8 mouse cellular contexts compared by ENCODE assay signal in genomic region chr5:33651541-33651920, GRCm38 (mm10). TPM values are rescaled to one million over a fixed set of nuclear protein-coding genes. Genes with fewer than 3 reads are reported as not detected.
DNase-seq lines count a peak whose midpoint lies in the region; ATAC-seq and TF ChIP-seq lines count a peak whose summit lies in the region.

No protein-coding gene starts in this region.

- peak; percentile 48 for DNase-seq in adrenal gland, postnatal 14 days
- no peak for DNase-seq in adrenal gland, adult 18-20 months (ENCODE audit: low spot score in 2 of 2)
- DNase-seq in neural tube, embryonic 11.5 days (ENCODE audit: low spot score) = peak; percentile 11
- no peak for DNase-seq in neural tube, embryonic 10.5 days (ENCODE audit: extremely low spot score, low spot score)
- no peak for DNase-seq in limb, embryonic 10.5 days (ENCODE audit: low spot score)
- no peak for DNase-seq in layer of hippocampus, adult 9-10 months (ENCODE audit: low spot score)
- DNase-seq in thymus, adult 18-20 months = no peak

- ATAC-seq in neural tube, embryonic 11.5 days (ENCODE audit: insufficient read depth, low FRiP score, low TSS enrichment) = no peak

- peaks cover 8% of the 10 kb centered on the region for H3K36me3 ChIP-seq in neural tube, embryonic 11.5 days (ENCODE audit: control insufficient read depth, insufficient read depth, low read length)
- peaks cover 65% of the 10 kb centered on the region for H3K36me3 ChIP-seq in limb, embryonic 10.5 days

- H3K27me3 ChIP-seq in neural tube, embryonic 11.5 days (ENCODE audit: control insufficient read depth, insufficient read depth, low read length) = no peaks in the 10 kb centered on the region
- no peaks in the 10 kb centered on the region for H3K27me3 ChIP-seq in limb, embryonic 10.5 days (ENCODE audit: low read depth, poor library complexity, severe bottlenecking)

- peak overlapping the region; percentile 52 for H3K4me2 ChIP-seq in neural tube, embryonic 11.5 days (ENCODE audit: low read depth)

- no peak for TF ChIP-seq POLR2A in olfactory bulb, adult 2 months (IDR thresholded peaks at IDR 0.05; ENCODE audit: insufficient read depth, low read depth, low read length)

- H3K27ac ChIP-seq in neural tube, embryonic 11.5 days (ENCODE audit: low read depth, low read length) = peak overlapping the region; percentile 96
- peak overlapping the region; percentile 99 for H3K27ac ChIP-seq in limb, embryonic 10.5 days
- no peak overlapping the region for H3K27ac ChIP-seq in olfactory bulb, adult 2 months (ENCODE audit: insufficient read depth, low read depth, low read length)

- no peak for TF ChIP-seq CTCF in olfactory bulb, adult 2 months (IDR thresholded peaks at IDR 0.05; ENCODE audit: insufficient read depth, low read depth, low read length)

- H3K4me1 ChIP-seq in neural tube, embryonic 11.5 days (ENCODE audit: control insufficient read depth, insufficient read depth, low read length) = peaks cover 7% of the 10 kb centered on the region; the same call in 1 of the 2 replicates
- H3K4me1 ChIP-seq in limb, embryonic 10.5 days = peaks cover 33% of the 10 kb centered on the region
- peaks cover 9% of the 10 kb centered on the region; the same call in 1 of the 2 replicates for H3K4me1 ChIP-seq in olfactory bulb, adult 2 months (ENCODE audit: control insufficient read depth, insufficient read depth, low read length)

- WGBS in neural tube, embryonic 11.5 days = under 1% methylated on average over 11 of the region's 11 CpGs
- under 1% methylated on average over 11 of the region's 11 CpGs for WGBS in limb, embryonic 10.5 days
- WGBS in olfactory bulb, adult 2 months = 2% methylated on average over 11 of the region's 11 CpGs

- peak overlapping the region; percentile 83 for H3K4me3 ChIP-seq in neural tube, embryonic 11.5 days (ENCODE audit: low read depth, low read length)
- peak overlapping the region; percentile 82 for H3K4me3 ChIP-seq in limb, embryonic 10.5 days
- peak overlapping the region; percentile 80 for H3K4me3 ChIP-seq in olfactory bulb, adult 2 months (ENCODE audit: insufficient read depth, low read depth, low read length)

- H3K9me3 ChIP-seq in neural tube, embryonic 11.5 days (ENCODE audit: control insufficient read depth, low read length) = no peaks in the 10 kb centered on the region
- H3K9me3 ChIP-seq in limb, embryonic 10.5 days (replicated peaks) = no peaks in the 10 kb centered on the region

- peak overlapping the region; percentile 80 for H3K9ac ChIP-seq in neural tube, embryonic 11.5 days (ENCODE audit: low read length)

RNA-seq across cellular contexts. Expression of gene Slbp, which starts 0.8 kb away (rescaled TPM):
- 53.5 and 61.1 TPM in 2 replicates for total RNA-seq in adrenal gland, postnatal 14 days (2021)
- total RNA-seq in adrenal gland, adult 18-20 months (2021) = 10 to 100 TPM; 37.9 to 50.8 TPM
- 242 and 267 TPM in 2 replicates for polyA plus RNA-seq in neural tube, embryonic 11.5 days (2014; fragmentation: Nextera tagmentation; extraction: Ambion mirVana)
- polyA plus RNA-seq in limb, embryonic 10.5 days (2016; fragmentation: Nextera tagmentation; extraction: Ambion mirVana) = 340 and 345 TPM in 2 replicates
- not detected in 2 replicates for polyA plus RNA-seq in olfactory bulb, adult 2 months (2012; ENCODE audit: insufficient read depth, insufficient read length, low replicate concordance, missing spikeins)

RNA-seq across cellular contexts. Expression of gene Tacc3, which starts 6.4 kb away (rescaled TPM):
- 16.8 and 23.8 TPM in 2 replicates for total RNA-seq in adrenal gland, postnatal 14 days (2021)
- total RNA-seq in adrenal gland, adult 18-20 months (2021) = 1 to 10 TPM; 2.9 to 3.1 TPM
- polyA plus RNA-seq in neural tube, embryonic 11.5 days (2014; fragmentation: Nextera tagmentation; extraction: Ambion mirVana) = 238 and 260 TPM in 2 replicates
- 323 and 325 TPM in 2 replicates for polyA plus RNA-seq in limb, embryonic 10.5 days (2016; fragmentation: Nextera tagmentation; extraction: Ambion mirVana)
- polyA plus RNA-seq in olfactory bulb, adult 2 months (2012; ENCODE audit: insufficient read depth, insufficient read length, low replicate concordance, missing spikeins) = not detected in 2 replicates

RNA-seq across cellular contexts. Expression of gene Tmem129, which starts 6.7 kb away (rescaled TPM):
- total RNA-seq in adrenal gland, postnatal 14 days (2021) = 20.0 and 25.1 TPM in 2 replicates
- 10 to 100 TPM; 25.7 to 28.9 TPM for total RNA-seq in adrenal gland, adult 18-20 months (2021)
- 38.6 and 39.7 TPM in 2 replicates for polyA plus RNA-seq in neural tube, embryonic 11.5 days (2014; fragmentation: Nextera tagmentation; extraction: Ambion mirVana)
- polyA plus RNA-seq in limb, embryonic 10.5 days (2016; fragmentation: Nextera tagmentation; extraction: Ambion mirVana) = 40.5 and 47.2 TPM in 2 replicates
- not detected in 2 replicates for polyA plus RNA-seq in olfactory bulb, adult 2 months (2012; ENCODE audit: insufficient read depth, insufficient read length, low replicate concordance, missing spikeins)

RNA-seq across cellular contexts. Expression of gene Gm9903, which starts 21.8 kb away (rescaled TPM):
- total RNA-seq in adrenal gland, postnatal 14 days (2021) = 0.44 and 0.49 TPM in 2 replicates
- total RNA-seq in adrenal gland, adult 18-20 months (2021) = under 1 TPM; 0.17 to 0.22 TPM
- polyA plus RNA-seq in neural tube, embryonic 11.5 days (2014; fragmentation: Nextera tagmentation; extraction: Ambion mirVana) = 0.58 and 0.77 TPM in 2 replicates
- 0.30 and 0.91 TPM in 2 replicates for polyA plus RNA-seq in limb, embryonic 10.5 days (2016; fragmentation: Nextera tagmentation; extraction: Ambion mirVana)
- not detected in 2 replicates for polyA plus RNA-seq in olfactory bulb, adult 2 months (2012; ENCODE audit: insufficient read depth, insufficient read length, low replicate concordance, missing spikeins)

RNA-seq across cellular contexts. Expression of gene Fam53a, which starts 22.1 kb away (rescaled TPM):
- 26.8 and 27.6 TPM in 2 replicates for total RNA-seq in adrenal gland, postnatal 14 days (2021)
- total RNA-seq in adrenal gland, adult 18-20 months (2021) = 10 to 100 TPM; 24.5 to 28.2 TPM
- polyA plus RNA-seq in neural tube, embryonic 11.5 days (2014; fragmentation: Nextera tagmentation; extraction: Ambion mirVana) = 53.4 and 59.3 TPM in 2 replicates
- 78.8 and 81.4 TPM in 2 replicates for polyA plus RNA-seq in limb, embryonic 10.5 days (2016; fragmentation: Nextera tagmentation; extraction: Ambion mirVana)
- polyA plus RNA-seq in olfactory bulb, adult 2 months (2012; ENCODE audit: insufficient read depth, insufficient read length, low replicate concordance, missing spikeins) = not detected in 2 replicates

Comparison
In these comparisons a context has a peak if more than half of its experiments do, and no peak if none do; other contexts are left out.
1. DNase-seq: peak in adrenal gland, postnatal 14 days (single experiment) and neural tube, embryonic 11.5 days (single experiment); none in adrenal gland, adult 18-20 months (0 of 2), neural tube, embryonic 10.5 days (single experiment), limb, embryonic 10.5 days (single experiment), layer of hippocampus, adult 9-10 months (single experiment) and thymus, adult 18-20 months (0 of 2).
2. RNA of gene Tmem129, which starts 6.7 kb away (polyA plus RNA-seq): 40.5 to 47.2 TPM in limb, embryonic 10.5 days and 38.6 to 39.7 TPM in neural tube, embryonic 11.5 days; not detected in olfactory bulb, adult 2 months; every median in the first group is over 10 times any median in the second.
3. Peak in every context shown above with its lines, with median percentiles within 50 percentile points of each other: H3K4me3 ChIP-seq.